Mouse (Mus musculus): ENCODE results near the gene Slc16a13.
A peak's percentile ranks its signal among the peaks of the same experiment; 100 is the strongest.

The Slc16a13 gene

GRCm38 (mm10) chr11:70212423-70212822 is 8.4 kb downstream of the Slc16a13 start, which contains the start of gene Slc16a11:
TSS of gene Slc16a11 (plus strand) at chr11:70212752.
- DNase-seq (ENCODE audit: low read depth in 1 of 2, low spot score in 2 of 2), result no peak

GRCm38 (mm10) chr11:70211972-70212371 is 8.9 kb downstream of the Slc16a13 start:
- no peak for DNase-seq (ENCODE audit: low read depth in 1 of 2, low spot score in 2 of 2)

- DNase-seq (ENCODE audit: low read depth in 1 of 2, low spot score in 2 of 2), result no peak
Observed at GRCm38 (mm10) chr11:70210681-70211080, 10.2 kb downstream of the Slc16a13 start.

- no peak for DNase-seq (ENCODE audit: low read depth in 1 of 2, low spot score in 2 of 2)
Observed at GRCm38 (mm10) chr11:70208778-70209388, 12.0 kb downstream of the Slc16a13 start.

- DNase-seq (ENCODE audit: low read depth in 1 of 2, low spot score in 2 of 2), result no peak
Observed at GRCm38 (mm10) chr11:70207283-70207682, 13.6 kb downstream of the Slc16a13 start.

GRCm38 (mm10) chr11:70206801-70207200 is 14.1 kb downstream of the Slc16a13 start:
- no peak for DNase-seq (ENCODE audit: low read depth in 1 of 2, low spot score in 2 of 2)

- peak in 1 of 2 experiments; percentile 68 for DNase-seq (ENCODE audit: low read depth in 1 of 2, low spot score in 2 of 2)
Observed at GRCm38 (mm10) chr11:70201691-70202090, 19.2 kb downstream of the Slc16a13 start.

- no peak for DNase-seq (ENCODE audit: low read depth in 1 of 2, low spot score in 2 of 2)
Observed at GRCm38 (mm10) chr11:70200036-70200608, 20.7 kb downstream of the Slc16a13 start.

- DNase-seq (ENCODE audit: low read depth in 1 of 2, low spot score in 2 of 2), result no peak
Observed at GRCm38 (mm10) chr11:70199107-70199506, 21.8 kb downstream of the Slc16a13 start.

- DNase-seq (ENCODE audit: low read depth in 1 of 2, low spot score in 2 of 2), result no peak
Observed at GRCm38 (mm10) chr11:70198332-70198731, 22.5 kb downstream of the Slc16a13 start.

GRCm38 (mm10) chr11:70193354-70194285 is 27.2 kb downstream of the Slc16a13 start:
- DNase-seq (ENCODE audit: low read depth in 1 of 2, low spot score in 2 of 2), result no peak

- no peak for DNase-seq (ENCODE audit: low read depth in 1 of 2, low spot score in 2 of 2)
Observed at GRCm38 (mm10) chr11:70192157-70192556, 28.7 kb downstream of the Slc16a13 start.

GRCm38 (mm10) chr11:70191188-70191587 is 29.7 kb downstream of the Slc16a13 start:
- no peak for DNase-seq (ENCODE audit: low read depth in 1 of 2, low spot score in 2 of 2)

- DNase-seq (ENCODE audit: low read depth in 1 of 2, low spot score in 2 of 2), result no peak
Observed at GRCm38 (mm10) chr11:70189319-70190134, 31.3 kb downstream of the Slc16a13 start.

- no peak for DNase-seq (ENCODE audit: low read depth in 1 of 2, low spot score in 2 of 2)
Observed at GRCm38 (mm10) chr11:70185120-70185519, 35.7 kb downstream of the Slc16a13 start.

GRCm38 (mm10) chr11:70180496-70180895 is 40.4 kb downstream of the Slc16a13 start:
- no peak for DNase-seq (ENCODE audit: low read depth in 1 of 2, low spot score in 2 of 2)

- no peak for DNase-seq (ENCODE audit: low read depth in 1 of 2, low spot score in 2 of 2)
Observed at GRCm38 (mm10) chr11:70179401-70179800, 41.5 kb downstream of the Slc16a13 start.

- no peak for DNase-seq (ENCODE audit: low read depth in 1 of 2, low spot score in 2 of 2)
Observed at GRCm38 (mm10) chr11:70178756-70179155, 42.1 kb downstream of the Slc16a13 start.

- no peak for DNase-seq (ENCODE audit: low read depth in 1 of 2, low spot score in 2 of 2)
Observed at GRCm38 (mm10) chr11:70178311-70178710, 42.6 kb downstream of the Slc16a13 start.

- no peak for DNase-seq (ENCODE audit: low read depth in 1 of 2, low spot score in 2 of 2)
Observed at GRCm38 (mm10) chr11:70177647-70178046, 43.2 kb downstream of the Slc16a13 start.

- no peak for DNase-seq (ENCODE audit: low read depth in 1 of 2, low spot score in 2 of 2)
Observed at GRCm38 (mm10) chr11:70174491-70174890, 46.4 kb downstream of the Slc16a13 start.

Measured in monocyte, adult 2 months (primary cell).